Mouse (Mus musculus): ENCODE results near the gene Gm10553. TPM values are rescaled to one million over a fixed set of nuclear protein-coding genes. Genes with fewer than 3 reads are reported as not detected.
"Not testable (repeated sequence)": the region's sequence is repeated elsewhere in the genome, so short reads cannot be mapped to it uniquely, and the experiment has no call there.

Gm10553 gene
- polyA plus RNA-seq, 1 experiment from 2014 or later: not detected

GRCm38 (mm10) chr1:85121841-85122240 lies 21.9 kb downstream of the Gm10553 start:
- H3K27me3 ChIP-seq (replicated peaks; ENCODE audit: insufficient read depth, low read length); H3K27ac ChIP-seq (ENCODE audit: low read length); DNase-seq (ENCODE audit: low spot score); ATAC-seq; H3K4me1 ChIP-seq (ENCODE audit: insufficient read depth, low read depth, low read length); H3K4me3 ChIP-seq (ENCODE audit: low read depth, low read length); H3K9me3 ChIP-seq (ENCODE audit: low read length); H3K9ac ChIP-seq (replicated peaks; ENCODE audit: low read depth); H3K36me3 ChIP-seq (ENCODE audit: insufficient read depth, low read length); H3K4me2 ChIP-seq (replicated peaks; ENCODE audit: low read depth, low read length): not testable (repeated sequence)
- 87% methylated on average over 4 of the region's 4 CpGs for WGBS

GRCm38 (mm10) chr1:85133671-85134070 lies 33.7 kb downstream of the Gm10553 start:
- 89% methylated on average over 22 of the region's 22 CpGs for WGBS
- not testable (repeated sequence) for H3K4me3 ChIP-seq (ENCODE audit: low read depth, low read length); H3K27ac ChIP-seq (ENCODE audit: low read length); H3K36me3 ChIP-seq (ENCODE audit: insufficient read depth, low read length); ATAC-seq; DNase-seq (ENCODE audit: low spot score); H3K4me2 ChIP-seq (replicated peaks; ENCODE audit: low read depth, low read length); H3K27me3 ChIP-seq (replicated peaks; ENCODE audit: insufficient read depth, low read length); H3K9me3 ChIP-seq (ENCODE audit: low read length); H3K9ac ChIP-seq (replicated peaks; ENCODE audit: low read depth); H3K4me1 ChIP-seq (ENCODE audit: insufficient read depth, low read depth, low read length)

Other genes starting within 250 kb of the Gm10553 start
- gene Slc16a14, start 165.0 kb upstream of the Gm10553 start, polyA plus RNA-seq (2015; fragmentation: Nextera tagmentation; extraction: Ambion mirVana): 0.04 TPM in 1 of 2 replicates, not detected in the other
- gene A530032D15Rik, start 9.7 kb downstream of the Gm10553 start, polyA plus RNA-seq (2015; fragmentation: Nextera tagmentation; extraction: Ambion mirVana): 0.11 and 0.20 TPM in 2 replicates
- gene C130026I21Rik, start 170.4 kb downstream of the Gm10553 start, polyA plus RNA-seq (2015; fragmentation: Nextera tagmentation; extraction: Ambion mirVana): 0.72 and 1.1 TPM in 2 replicates

Data from lung, postnatal 0 days (tissue).